Mouse (Mus musculus) lung, postnatal 10 days (tissue): Measurements from ENCODE around the gene Itgb1.

Source experiments
- DNase-seq: peaks from one replicate; pipeline ENCODE4 v3.0.0; 2021

Gene Itgb1

GRCm38 (mm10) chr8:128685507-128686428 lies at the start of gene Itgb1:
Gene Itgb1, plus strand, starts transcription at chr8:128685654.
- DNase-seq = peak; percentile 98

GRCm38 (mm10) chr8:128643104-128643503 lies 42.4 kb upstream of the Itgb1 start:
- no peak for DNase-seq

GRCm38 (mm10) chr8:128645452-128645851 lies 40.0 kb upstream of the Itgb1 start:
- DNase-seq = no peak

- DNase-seq = no peak
Observed at GRCm38 (mm10) chr8:128646456-128646855, 39.0 kb upstream of the Itgb1 start.

GRCm38 (mm10) chr8:128648071-128648470 lies 37.4 kb upstream of the Itgb1 start:
- no peak for DNase-seq

GRCm38 (mm10) chr8:128650331-128650855 lies 35.1 kb upstream of the Itgb1 start:
- no peak for DNase-seq

DNA sequence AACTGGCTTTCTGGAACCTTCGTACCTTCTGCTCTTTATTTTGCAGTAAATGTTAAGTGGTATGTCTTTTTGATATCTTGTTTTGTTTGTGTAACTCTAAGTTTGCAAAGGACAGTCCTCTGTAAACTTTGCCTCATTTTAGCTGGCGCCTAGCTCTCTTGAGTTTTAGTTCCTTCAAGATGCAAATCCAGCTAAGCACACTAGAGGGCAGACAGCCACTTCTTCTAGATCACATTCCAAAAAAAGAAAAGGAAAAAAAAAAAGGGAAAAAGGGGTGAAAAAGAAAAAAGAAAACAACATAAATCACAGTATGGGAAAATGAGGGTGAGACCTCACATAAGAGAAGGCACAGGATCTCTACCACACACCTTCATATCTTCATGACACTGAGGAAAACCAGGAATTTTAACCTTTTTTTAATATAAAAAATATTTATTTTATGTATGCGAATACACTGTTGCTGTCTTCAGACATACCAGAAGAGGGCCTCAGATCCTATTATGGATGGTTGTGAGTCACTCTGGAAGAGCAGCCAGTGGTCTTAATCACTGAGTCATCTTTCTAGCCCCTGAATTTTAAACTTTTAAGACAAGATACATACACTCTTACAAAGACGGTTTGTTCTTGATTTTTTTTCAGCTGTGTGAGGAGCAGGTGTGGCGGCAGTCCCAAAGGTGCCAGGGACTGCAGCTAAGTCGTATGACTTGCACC lies 32.9 kb upstream of the Itgb1 start:
- DNase-seq = peak; percentile 82

DNA sequence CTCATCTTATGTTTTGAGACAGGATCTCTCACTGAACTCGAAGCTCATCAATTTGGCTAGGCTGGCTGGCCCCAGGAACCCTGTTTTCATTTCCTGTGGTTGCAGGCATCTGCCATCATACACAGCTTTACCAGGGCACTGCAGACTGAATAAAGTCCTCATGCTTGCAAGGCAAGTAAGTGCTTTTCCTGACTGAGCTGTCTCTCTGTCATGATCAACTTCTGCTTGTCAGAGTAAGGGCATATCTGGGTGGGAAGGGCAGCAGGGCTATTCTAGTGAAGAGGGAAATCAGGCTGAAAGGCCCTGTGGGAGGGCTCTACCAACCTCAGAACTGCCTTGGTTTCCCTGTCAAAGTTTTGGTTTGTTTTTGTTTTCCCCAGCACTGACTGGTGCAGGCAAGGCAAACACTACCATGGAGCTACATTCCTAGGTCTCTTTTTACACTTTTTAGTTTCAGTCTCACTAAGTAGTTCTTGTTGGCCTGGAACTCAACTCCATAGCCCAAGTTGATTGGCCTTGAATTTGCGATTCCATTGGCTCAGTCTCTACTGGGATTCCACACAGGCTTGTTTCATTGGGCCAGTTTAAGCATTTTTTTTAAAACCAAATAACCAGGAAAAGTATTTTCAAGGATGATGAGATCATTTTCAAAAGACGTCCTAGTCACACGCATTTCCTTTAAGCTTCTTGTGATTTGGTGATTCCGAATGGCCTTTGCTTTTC lies 31.7 kb upstream of the Itgb1 start:
- peak; percentile 38 for DNase-seq

DNA sequence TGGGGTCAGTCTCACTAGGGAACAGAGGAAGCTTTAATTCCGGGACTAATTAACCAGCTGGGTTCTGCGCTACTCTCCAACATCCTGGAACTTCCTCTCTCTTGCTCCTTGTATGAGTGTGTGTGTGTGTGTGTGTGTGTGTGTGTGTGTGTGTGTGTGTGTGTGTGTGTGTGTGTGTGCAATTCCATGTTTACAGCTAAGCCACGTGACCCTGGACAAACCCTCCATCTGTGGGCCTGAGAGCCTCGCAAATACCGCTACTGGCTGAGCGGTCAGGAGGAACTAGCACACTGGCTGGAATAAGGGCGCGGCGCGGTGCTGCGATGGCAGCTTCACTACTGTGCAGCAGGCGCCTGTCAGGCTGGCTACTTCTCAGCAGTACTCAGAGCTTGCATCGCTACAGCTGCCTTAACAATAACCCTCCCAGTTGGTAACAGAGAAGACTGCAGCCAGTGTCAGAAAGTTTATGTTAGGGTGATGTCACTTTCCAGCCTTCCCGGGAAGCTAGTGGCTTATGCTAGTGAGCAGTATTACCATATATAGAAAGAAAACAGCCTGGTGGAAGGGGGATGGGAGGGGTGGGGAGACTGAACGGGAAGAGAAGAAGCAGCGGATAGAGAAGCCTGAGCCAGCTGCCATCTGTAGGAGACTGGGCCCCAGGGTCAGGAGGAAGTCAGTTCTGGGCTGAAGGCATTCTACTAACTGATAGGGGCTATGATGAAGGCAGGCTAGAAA lies 30.9 kb upstream of the Itgb1 start:
- peak; percentile 88 for DNase-seq

DNA sequence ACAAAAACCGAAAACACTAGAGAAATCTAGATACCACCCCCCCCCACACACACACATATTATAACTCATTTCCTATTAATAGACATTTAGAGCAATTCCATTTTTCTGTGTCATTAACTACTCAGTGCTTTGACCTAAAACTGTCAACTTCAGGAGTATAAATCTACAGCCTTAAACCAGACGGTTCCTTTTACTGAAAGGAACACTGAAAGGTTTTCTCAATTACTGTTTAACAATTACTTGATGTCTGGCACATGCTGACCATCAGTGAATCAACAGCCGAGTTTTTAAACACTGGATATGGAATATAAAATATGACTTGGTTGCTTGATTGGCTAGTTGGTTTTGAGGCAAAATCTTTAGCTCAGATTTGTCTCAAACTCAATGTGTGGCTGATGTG lies 23.3 kb upstream of the Itgb1 start:
- DNase-seq = no peak

DNA sequence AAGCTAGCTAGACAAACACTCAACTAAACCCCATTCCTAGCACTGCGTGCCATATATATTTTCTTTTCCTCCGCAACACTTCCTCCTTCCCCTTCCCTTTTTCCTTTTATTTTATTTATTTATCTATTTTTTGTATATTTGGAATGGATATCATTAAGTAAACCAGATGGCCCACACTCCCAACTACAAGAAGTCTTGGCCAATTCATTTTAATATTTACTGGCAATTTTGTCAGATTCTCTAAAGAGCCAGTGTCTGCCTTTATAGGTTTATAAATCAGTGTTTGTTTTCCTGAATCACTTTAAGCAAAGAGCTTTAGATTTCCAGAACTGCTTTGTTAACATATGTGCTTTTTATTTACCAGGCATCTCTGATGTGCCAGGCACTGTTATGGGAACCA lies 22.8 kb upstream of the Itgb1 start:
- DNase-seq = no peak

DNA sequence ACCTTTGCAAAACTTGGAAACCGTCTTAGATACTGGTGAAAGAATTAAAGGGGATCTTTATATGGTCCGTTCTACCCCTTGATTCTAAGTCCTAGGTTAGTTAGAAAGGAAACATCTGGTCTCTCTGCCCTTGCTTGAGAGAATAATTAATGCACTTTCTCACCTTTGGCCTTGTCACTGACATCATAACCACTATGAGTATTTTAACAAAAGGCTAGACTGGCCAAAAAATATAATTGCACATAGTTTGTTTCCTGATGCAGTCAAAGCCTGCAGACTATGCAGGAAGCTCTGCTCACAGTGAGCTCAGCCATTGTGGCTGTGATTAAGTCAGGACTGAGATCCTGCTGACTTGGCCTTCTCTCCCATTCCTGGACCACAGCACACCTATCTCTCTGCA lies 22.3 kb upstream of the Itgb1 start:
- DNase-seq = no peak

GRCm38 (mm10) chr8:128666576-128667263 lies 18.7 kb upstream of the Itgb1 start:
- DNase-seq = no peak

GRCm38 (mm10) chr8:128671813-128672212 lies 13.6 kb upstream of the Itgb1 start:
- no peak for DNase-seq

- DNase-seq = no peak
Observed at GRCm38 (mm10) chr8:128672441-128672840, 13.0 kb upstream of the Itgb1 start.

- DNase-seq = no peak
Observed at GRCm38 (mm10) chr8:128672950-128673349, 12.5 kb upstream of the Itgb1 start.

DNA sequence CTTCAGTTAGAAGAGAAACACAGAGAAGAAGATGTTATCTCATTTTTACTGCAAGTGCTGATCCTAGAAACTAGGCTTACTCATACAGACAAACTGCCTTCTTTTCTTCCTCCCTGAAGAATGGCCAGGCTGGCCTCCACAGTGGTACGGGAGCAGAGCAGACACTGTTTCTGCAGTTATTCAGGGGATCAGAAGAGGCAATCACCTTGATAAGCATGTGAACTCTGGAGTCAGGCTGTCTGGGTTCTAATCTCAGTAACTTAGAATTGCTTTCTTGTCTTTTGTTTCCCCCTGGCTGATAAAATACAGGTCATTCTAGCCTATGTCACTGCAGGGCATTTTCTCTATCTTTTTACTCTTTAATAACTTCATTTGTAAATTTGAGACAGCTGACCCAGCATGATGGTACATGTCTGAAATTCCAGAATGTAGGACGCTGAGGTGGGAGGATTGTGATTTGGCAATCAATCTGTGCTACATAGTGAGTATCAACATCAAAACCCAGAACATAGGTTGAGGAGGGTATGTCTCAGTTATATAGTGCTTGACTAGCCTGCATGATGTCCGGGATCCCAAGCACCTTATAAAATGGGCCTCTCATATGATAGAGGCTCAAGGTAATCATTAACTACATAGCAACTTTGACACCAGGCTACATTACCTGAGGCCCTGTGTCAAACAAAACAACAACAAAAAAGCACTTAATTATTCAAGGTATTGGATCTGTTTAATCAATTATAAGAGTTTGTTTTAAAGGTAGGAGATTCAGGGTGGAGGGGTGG lies 9.4 kb upstream of the Itgb1 start:
- no peak for DNase-seq

- DNase-seq = peak; percentile 85
Observed at GRCm38 (mm10) chr8:128679909-128680308, 5.5 kb upstream of the Itgb1 start.

GRCm38 (mm10) chr8:128680548-128681325 lies 4.7 kb upstream of the Itgb1 start:
- DNase-seq = no peak

DNA sequence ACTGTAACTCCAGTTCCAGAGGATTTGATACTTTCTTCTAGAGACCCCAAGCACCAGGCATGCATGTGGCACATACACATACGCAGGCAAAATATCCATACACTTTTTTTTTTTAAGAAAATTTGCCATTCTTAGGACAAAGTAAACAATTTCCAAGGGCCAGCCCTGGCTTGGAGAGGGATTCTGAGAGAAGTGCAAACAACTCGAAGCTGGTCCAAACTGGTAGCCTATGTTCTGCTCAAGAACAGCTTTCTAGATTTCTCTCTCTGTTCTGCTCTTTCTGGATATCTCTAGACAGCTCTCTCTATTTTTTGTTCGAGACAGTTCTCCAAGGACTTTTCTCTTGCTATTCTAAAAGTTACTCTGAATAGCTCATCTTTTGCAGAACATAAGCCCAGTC lies 3.5 kb upstream of the Itgb1 start:
- no peak for DNase-seq
